Mouse (Mus musculus) erythroblast, embryonic 14.5 days (primary cell): ENCODE measurements around the gene Whrn.

ENCODE experiments used
- GATA1 ChIP-seq: IDR thresholded peaks from 2 replicates; pipeline ENCODE4 v1.6.1; 2012; ENCODE audit warnings: low read length, inconsistent platforms, mixed read lengths
- TAL1 ChIP-seq: IDR thresholded peaks from 3 replicates; pipeline ENCODE4 v1.6.1; 2012; ENCODE audit warnings: low read length, inconsistent platforms, mixed read lengths

DNA sequence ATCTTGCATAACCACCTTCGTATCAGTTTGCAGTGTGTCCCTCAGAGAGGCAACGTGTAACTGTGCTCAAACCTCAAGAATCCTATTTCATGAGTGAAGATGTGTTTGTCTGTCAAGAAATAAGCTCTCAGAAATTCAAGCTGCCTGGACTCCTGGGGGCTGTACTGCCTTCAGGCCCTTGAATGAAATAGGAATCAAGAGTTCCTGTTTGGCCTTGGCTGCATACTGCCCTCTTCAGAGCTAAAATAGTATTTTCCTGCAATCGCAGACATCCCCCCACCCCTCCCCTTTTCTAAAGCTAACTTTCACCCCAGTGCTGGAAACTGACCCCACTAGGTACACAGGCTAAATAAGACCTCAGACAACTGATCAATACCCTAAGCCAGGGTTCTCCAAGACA lies 2.6 kb upstream of the Whrn start:
- TF ChIP-seq TAL1 (no peak), GATA1 (no peak)
